Mouse (Mus musculus) c-Kit-positive CD71-positive TER-119-negative erythroid progenitor cells, embryonic 14.5 days (primary cell): Measurements from ENCODE around the gene Clstn2.

ENCODE experiments used
- DNase-seq: peaks from one replicate; pipeline ENCODE4 v3.0.0-alpha.2; 2013; ENCODE audit warnings: low read depth

Clstn2 gene

DNA sequence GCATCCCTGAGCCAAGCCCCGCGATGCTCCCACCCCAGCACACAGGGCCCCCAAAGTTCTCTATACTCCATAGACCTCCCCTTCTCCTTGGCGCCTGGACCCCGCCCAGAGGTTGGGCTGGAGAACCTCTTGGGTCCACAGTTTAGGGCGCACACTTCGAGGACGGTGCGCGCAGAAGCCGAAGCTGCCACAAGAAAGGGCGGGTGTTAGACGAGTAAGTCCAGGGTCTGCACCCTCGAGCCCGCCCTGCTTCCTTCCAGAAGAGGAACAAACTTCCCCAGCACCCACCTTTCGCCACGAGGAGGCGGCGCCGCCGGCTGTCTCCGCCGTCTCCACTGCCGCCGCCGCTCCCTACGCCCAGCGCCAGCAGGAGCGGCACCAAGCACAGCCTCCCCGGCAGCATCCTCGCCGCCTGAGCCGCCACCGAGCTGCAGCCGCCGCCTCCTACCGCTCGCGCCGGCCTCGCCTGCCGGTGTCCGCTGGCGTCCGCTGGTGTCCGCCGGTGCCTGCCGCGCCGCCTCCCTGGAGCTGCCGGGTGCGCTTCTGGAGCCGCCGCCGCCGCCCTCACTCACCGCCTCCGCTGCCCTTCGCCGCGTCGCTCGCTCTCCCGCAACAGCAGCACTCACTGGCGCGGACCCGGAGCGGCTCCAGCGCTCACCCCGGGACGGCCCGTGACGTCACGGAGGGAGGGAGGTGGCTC, at the start of gene Clstn2:
Gene Clstn2 (minus strand): TSS at position 609 of the 700 bp plus-strand sequence.
- no peak for DNase-seq

- no peak for DNase-seq
Measured at GRCm38 (mm10) chr9:98067767-98068166, 34.8 kb upstream of the Clstn2 start.

- no peak for DNase-seq
Measured at GRCm38 (mm10) chr9:98061646-98062045, 28.7 kb upstream of the Clstn2 start.

DNA sequence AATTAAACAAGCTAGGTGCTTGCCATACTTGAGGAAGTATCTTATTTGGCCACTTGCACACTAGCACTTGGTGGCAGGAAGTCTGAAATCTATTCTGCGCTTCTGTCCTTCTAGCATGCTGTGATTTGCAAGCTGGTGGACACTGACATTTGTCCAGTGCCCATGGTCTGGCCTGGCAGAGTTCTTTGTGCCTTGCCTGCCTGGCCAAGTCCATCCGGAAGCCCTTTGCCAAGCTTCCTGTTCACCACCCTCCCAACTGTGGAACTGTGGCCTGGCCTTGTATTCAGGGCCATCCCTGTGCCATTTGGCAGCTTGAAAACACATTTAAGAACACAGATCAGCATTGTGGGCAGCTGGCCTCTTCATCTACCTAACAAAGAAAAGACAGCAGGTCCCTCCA, 24.3 kb upstream of the Clstn2 start:
- DNase-seq, result no peak

GRCm38 (mm10) chr9:98051343-98051742, 18.4 kb upstream of the Clstn2 start:
- DNase-seq, result no peak

DNA sequence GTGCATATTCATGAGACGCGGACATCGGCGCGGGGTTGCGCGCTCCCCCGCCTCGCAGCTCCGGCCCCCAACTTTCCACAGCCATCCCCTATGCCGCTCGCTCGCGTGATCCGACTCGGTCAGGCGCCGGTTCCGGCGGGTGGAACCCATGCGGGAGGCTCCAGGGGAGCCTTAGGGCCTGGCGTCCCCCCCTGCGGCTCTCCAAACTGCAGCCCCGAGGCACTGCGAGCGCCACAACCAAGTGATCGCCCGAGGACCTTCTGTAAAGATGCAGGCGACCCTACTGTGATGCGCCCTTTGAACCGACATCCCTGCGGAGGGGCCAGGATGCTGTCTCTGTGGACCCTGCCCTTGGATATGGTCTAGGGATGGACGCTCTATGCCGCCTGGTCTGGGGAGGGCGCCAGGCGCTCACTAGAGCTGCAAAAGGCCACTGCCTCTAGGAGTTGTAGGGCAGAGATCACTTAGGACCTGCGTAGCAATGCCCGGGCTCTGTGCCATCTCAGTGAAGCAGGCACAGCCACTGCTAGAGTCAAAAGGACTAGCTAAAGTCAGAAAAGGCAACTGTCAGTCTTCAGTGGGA, 383 bp upstream of the Clstn2 start:
- DNase-seq, result no peak

GRCm38 (mm10) chr9:98031898-98032572, 946 bp downstream of the Clstn2 start:
- DNase-seq, result no peak

GRCm38 (mm10) chr9:98030715-98031114, 2.3 kb downstream of the Clstn2 start:
- no peak for DNase-seq

DNA sequence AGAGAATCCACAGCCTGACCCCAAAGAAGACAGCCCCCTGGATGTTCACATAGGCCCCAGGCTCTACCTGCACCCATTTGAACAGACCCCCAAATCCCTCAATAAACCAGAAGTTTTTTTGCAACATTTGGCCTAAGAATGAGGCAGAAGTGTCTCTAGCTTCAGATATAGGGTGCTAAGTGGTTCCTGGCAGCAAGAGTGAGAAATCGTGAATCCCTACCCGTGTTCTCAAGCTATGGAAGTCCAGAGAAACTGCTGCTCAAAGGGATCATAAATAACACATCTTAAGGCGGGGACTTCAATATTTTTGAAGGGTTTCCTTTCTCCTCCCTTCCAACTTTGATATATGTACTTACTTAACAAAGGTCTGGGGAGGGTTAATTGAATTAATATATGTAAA, 7.4 kb downstream of the Clstn2 start:
- DNase-seq, result no peak

GRCm38 (mm10) chr9:98023069-98023468, 9.9 kb downstream of the Clstn2 start:
- DNase-seq, result no peak

- no peak for DNase-seq
Measured at GRCm38 (mm10) chr9:98019876-98020275, 13.1 kb downstream of the Clstn2 start.

- no peak for DNase-seq
Measured at GRCm38 (mm10) chr9:98018687-98019086, 14.3 kb downstream of the Clstn2 start.

- DNase-seq, result no peak
Measured at GRCm38 (mm10) chr9:98016576-98016975, 16.4 kb downstream of the Clstn2 start.

DNA sequence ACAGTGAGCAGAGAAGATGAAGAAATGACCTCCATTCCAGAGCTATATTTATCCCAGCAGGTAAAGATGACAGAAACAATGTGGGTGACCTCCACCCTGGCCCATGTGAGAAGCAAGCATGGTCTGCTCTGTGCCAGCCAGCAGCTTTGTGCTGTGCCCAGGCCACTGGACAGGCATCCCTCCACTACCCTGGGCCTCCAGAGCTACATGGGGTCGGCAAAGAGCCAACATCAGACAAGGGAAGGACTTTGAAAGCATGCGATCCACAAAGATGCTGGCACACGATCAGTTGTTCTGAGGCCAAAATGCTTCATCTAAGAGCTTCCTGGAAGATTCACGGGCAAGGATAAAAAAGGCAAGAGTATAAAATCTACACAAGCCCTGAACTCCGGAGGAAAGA, 36.6 kb downstream of the Clstn2 start:
- no peak for DNase-seq

DNA sequence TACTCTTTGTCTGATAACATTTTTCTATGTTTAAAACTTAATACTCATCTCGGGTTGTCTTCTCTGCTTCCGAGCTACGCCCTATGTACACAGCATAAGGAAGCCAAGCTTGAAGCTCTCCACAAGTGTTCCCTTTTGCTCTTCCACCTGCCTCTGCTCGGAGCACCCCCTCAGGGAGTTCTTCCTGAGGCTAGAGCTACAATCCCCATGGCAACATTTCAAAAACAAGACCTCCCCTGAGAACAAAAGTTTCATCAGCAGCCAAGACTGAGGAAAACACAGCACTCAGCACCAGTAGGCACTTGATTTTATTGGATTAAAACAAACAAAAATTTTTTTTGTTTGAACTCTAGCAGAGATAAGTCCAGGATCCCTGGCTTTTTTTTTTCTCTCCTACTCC, 37.3 kb downstream of the Clstn2 start:
- no peak for DNase-seq

- DNase-seq, result no peak
Measured at GRCm38 (mm10) chr9:97992131-97992530, 40.9 kb downstream of the Clstn2 start.

GRCm38 (mm10) chr9:97977339-97977738, 55.6 kb downstream of the Clstn2 start:
- DNase-seq, result no peak

GRCm38 (mm10) chr9:97974801-97975347, 58.1 kb downstream of the Clstn2 start:
- DNase-seq, result no peak

GRCm38 (mm10) chr9:97966691-97967090, 66.3 kb downstream of the Clstn2 start:
- no peak for DNase-seq

DNA sequence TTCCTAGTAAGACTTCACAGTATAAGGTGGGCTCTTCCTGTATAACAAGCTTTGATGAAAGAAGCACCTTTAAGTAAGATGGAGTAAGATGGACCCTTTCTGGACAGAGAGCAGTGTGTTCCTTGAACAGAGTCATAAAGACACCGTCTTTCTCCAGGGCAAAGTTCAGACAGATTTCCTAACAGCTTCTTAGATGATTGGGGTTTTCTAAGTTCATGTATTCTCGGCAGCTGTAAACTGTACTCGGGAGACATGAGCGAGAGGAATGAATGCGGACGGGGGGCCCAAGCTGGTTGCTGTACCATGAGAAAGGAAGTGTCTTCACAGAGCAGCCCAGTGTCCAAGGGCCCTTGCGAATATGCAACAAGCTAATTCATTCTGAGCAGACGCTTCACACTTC, 75.5 kb downstream of the Clstn2 start:
- no peak for DNase-seq

- DNase-seq, result no peak
Measured at GRCm38 (mm10) chr9:97956407-97957106, 76.4 kb downstream of the Clstn2 start.

- DNase-seq, result no peak
Measured at GRCm38 (mm10) chr9:97953746-97954359, 79.1 kb downstream of the Clstn2 start.
